Mouse (Mus musculus) kidney, postnatal 14 days (tissue): ENCODE measurements at regions not wholly inside any gene's neighbourhood (a gene's known extent, or its start where the extent isn't known, plus 50 kb on each side); places are given as distances from the start of the nearest gene placed in this dataset.
A peak's percentile ranks its signal among the peaks of the same experiment; 100 is the strongest.

ENCODE experiments used
- DNase-seq: peaks from one replicate; pipeline ENCODE4 v3.0.0; 2022; ENCODE audit warnings: mixed read lengths

GRCm38 (mm10) chr5:119235884-119236283 lies 434.6 kb upstream of the Tbx3 start:
- no peak for DNase-seq

GRCm38 (mm10) chr5:119246824-119247223 lies 423.6 kb upstream of the Tbx3 start:
- DNase-seq: peak; percentile 49

- DNase-seq: no peak
Observed at GRCm38 (mm10) chr5:119248626-119249025, 421.8 kb upstream of the Tbx3 start.

- no peak for DNase-seq
Observed at GRCm38 (mm10) chr5:119249124-119249718, 421.2 kb upstream of the Tbx3 start.

- no peak for DNase-seq
Observed at GRCm38 (mm10) chr5:119251311-119252047, 419.0 kb upstream of the Tbx3 start.

GRCm38 (mm10) chr5:119257374-119258120 lies 412.9 kb upstream of the Tbx3 start:
- peak; percentile 8 for DNase-seq

GRCm38 (mm10) chr5:119258831-119259230 lies 411.6 kb upstream of the Tbx3 start:
- no peak for DNase-seq

- peak; percentile 55 for DNase-seq
Observed at GRCm38 (mm10) chr5:119265149-119265890, 405.1 kb upstream of the Tbx3 start.

- no peak for DNase-seq
Observed at GRCm38 (mm10) chr5:119271234-119271852, 399.1 kb upstream of the Tbx3 start.

GRCm38 (mm10) chr5:119273203-119273602 lies 397.3 kb upstream of the Tbx3 start:
- no peak for DNase-seq

- no peak for DNase-seq
Observed at GRCm38 (mm10) chr5:119273615-119274014, 396.9 kb upstream of the Tbx3 start.

GRCm38 (mm10) chr5:119274817-119275494 lies 395.5 kb upstream of the Tbx3 start:
- no peak for DNase-seq

- DNase-seq: no peak
Observed at GRCm38 (mm10) chr5:119280146-119280545, 390.3 kb upstream of the Tbx3 start.

GRCm38 (mm10) chr5:119289808-119290207 lies 380.7 kb upstream of the Tbx3 start:
- DNase-seq: no peak

- DNase-seq: no peak
Observed at GRCm38 (mm10) chr5:119292323-119292722, 378.1 kb upstream of the Tbx3 start.

- no peak for DNase-seq
Observed at GRCm38 (mm10) chr5:119292889-119293288, 377.6 kb upstream of the Tbx3 start.

- DNase-seq: no peak
Observed at GRCm38 (mm10) chr5:119299311-119299710, 371.2 kb upstream of the Tbx3 start.

- DNase-seq: peak; percentile 72
Observed at GRCm38 (mm10) chr5:119300106-119300505, 370.4 kb upstream of the Tbx3 start.

GRCm38 (mm10) chr5:119301539-119301938 lies 368.9 kb upstream of the Tbx3 start:
- DNase-seq: no peak

GRCm38 (mm10) chr5:119304721-119305120 lies 365.7 kb upstream of the Tbx3 start:
- DNase-seq: no peak

- no peak for DNase-seq
Observed at GRCm38 (mm10) chr5:119307768-119308167, 362.7 kb upstream of the Tbx3 start.
